Mouse (Mus musculus): ENCODE measurements around the gene Fer.

GRCm38 (mm10) chr17:63980167-63980566 is 117.3 kb downstream of the Fer start:
- no peak for TF ChIP-seq CTCF (IDR thresholded peaks at IDR 0.05; ENCODE audit: insufficient read depth, low read depth, low read length)
- no peak for TF ChIP-seq POLR2A (IDR thresholded peaks at IDR 0.05; ENCODE audit: insufficient read depth, low read depth, low read length)
